Mouse (Mus musculus) myocyte (in vitro differentiated cells): Measurements from ENCODE around the gene Fchsd2.

Source experiments
- E2F4 ChIP-seq: IDR thresholded peaks from one replicate; pipeline ENCODE4 v1.6.1; 2011; ENCODE audit warnings: mild to moderate bottlenecking, control low read depth, moderate library complexity; ENCODE audit not compliant: insufficient read depth
- MAX ChIP-seq: IDR thresholded peaks from one replicate; pipeline ENCODE4 v1.6.1; 2011; ENCODE audit warnings: low read depth, mild to moderate bottlenecking, control low read depth
- POLR2A ChIP-seq: IDR thresholded peaks from one replicate; pipeline ENCODE4 v1.6.1; 2011; ENCODE audit warnings: low read depth, mild to moderate bottlenecking, control low read depth, moderate library complexity; ENCODE audit not compliant: insufficient read length
- USF1 ChIP-seq: IDR thresholded peaks from one replicate; pipeline ENCODE4 v1.6.1; 2011; ENCODE audit warnings: low read depth, mild to moderate bottlenecking, control low read depth, moderate library complexity

DNA sequence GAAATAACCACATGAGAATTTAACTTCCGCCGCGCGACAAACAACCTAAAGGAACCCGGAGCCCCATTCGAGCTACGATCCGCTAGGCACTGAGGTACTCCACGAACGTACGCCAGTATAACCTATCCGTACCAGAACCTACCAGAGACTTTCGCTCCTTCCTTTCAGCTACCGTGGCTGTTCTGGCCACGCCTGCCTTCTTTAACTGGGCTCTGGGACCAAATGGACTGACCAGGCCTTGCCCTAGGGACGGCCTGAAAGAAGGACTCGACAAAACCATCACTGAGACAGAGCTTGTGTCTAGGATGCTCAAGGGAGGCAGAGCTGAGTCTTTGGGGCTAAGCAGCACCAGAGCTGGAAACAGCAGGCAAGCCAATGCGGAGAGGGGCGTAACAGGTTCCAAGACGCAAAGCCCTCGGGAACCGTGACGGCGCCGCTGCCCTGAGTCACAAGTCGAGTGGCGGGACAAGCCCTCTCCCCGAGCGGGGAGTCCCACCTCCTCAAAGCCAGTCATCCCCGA, 208.8 kb downstream of the Fchsd2 start:
- TF ChIP-seq POLR2A: no peak
- no peak for TF ChIP-seq USF1
- TF ChIP-seq E2F4: no peak
- no peak for TF ChIP-seq MAX
